Mouse (Mus musculus) testis, adult 2 months (tissue): ENCODE results near the gene Fchsd2. TPM values are rescaled to one million over a fixed set of nuclear protein-coding genes. Genes with fewer than 3 reads are reported as not detected.

Experiments
- H3K27ac ChIP-seq: fragments of 200-500 bp; 2 replicates; pipeline ENCODE4 v1.5.1; 2012; ENCODE audit warnings: low read depth, low read length; ENCODE audit not compliant: control insufficient read depth, insufficient read depth
- H3K27me3 ChIP-seq: fragments of 200-500 bp; 2 replicates; pipeline ENCODE4 v1.6.1; 2012; ENCODE audit warnings: mild to moderate bottlenecking, low read length, moderate library complexity; ENCODE audit not compliant: control insufficient read depth, insufficient read depth
- H3K36me3 ChIP-seq: fragments of 200-500 bp; 2 replicates; pipeline ENCODE4 v1.6.1; 2012; ENCODE audit warnings: mild to moderate bottlenecking, low read length; ENCODE audit not compliant: control insufficient read depth, insufficient read depth
- H3K4me1 ChIP-seq: fragments of 200-500 bp; 2 replicates; pipeline ENCODE4 v1.6.1; 2012; ENCODE audit warnings: low read length; ENCODE audit not compliant: control insufficient read depth, insufficient read depth
- H3K4me3 ChIP-seq: fragments of 200-500 bp; 2 replicates; pipeline ENCODE4 v1.5.1; 2012; ENCODE audit warnings: low read depth, mild to moderate bottlenecking, low read length, moderate library complexity, mixed read lengths; ENCODE audit not compliant: control insufficient read depth
- CTCF ChIP-seq: fragments of 200-500 bp; IDR thresholded peaks from 2 replicates; pipeline ENCODE4 v1.5.1; 2012; ENCODE audit warnings: low read depth, mild to moderate bottlenecking, inconsistent platforms, low read length, moderate library complexity; ENCODE audit not compliant: control insufficient read depth, insufficient read depth, insufficient replicate concordance
- POLR2A ChIP-seq: fragments of 200-500 bp; IDR thresholded peaks from 2 replicates; pipeline ENCODE4 v1.6.1; 2012; ENCODE audit warnings: low read depth, mild to moderate bottlenecking, inconsistent platforms, low read length, moderate library complexity; ENCODE audit not compliant: control insufficient read depth
- polyA plus RNA-seq: library from polyadenylated mRNA; depleted of rRNA; stranded (reverse); fragments of >200 nt; gene quantifications from 2 replicates; pipeline ENCODE4 v1.2.3, GENCODE M21; 2012

The Fchsd2 gene
- polyA plus RNA-seq, 1 experiment: 5.8 TPM

DNA sequence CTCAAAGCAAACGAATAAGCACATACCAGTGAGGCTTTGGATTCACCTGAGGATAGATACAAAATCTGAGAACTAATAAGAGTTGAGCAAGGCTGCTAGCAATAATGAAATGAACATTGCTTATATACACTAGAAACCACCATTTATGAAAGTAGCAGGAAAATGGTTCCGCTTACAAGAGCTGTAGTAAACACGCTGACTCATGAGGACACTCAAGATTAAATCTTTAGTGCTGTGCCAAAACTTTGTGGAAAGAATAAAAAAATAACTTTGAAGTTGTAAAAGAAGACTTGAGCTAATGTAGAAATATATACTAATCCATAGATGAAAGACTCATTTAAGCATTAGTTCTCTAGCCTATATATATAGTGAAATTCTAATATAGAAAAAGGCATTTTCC lies 35.1 kb downstream of the Fchsd2 start:
- Histone ChIP-seq H3K27ac (no peak overlapping the region), H3K4me3 (no peak overlapping the region), H3K4me1 (no peaks in the 10 kb centered on the region), H3K36me3 (no peaks in the 10 kb centered on the region), H3K27me3 (no peaks in the 10 kb centered on the region)
- TF ChIP-seq CTCF: no peak

DNA sequence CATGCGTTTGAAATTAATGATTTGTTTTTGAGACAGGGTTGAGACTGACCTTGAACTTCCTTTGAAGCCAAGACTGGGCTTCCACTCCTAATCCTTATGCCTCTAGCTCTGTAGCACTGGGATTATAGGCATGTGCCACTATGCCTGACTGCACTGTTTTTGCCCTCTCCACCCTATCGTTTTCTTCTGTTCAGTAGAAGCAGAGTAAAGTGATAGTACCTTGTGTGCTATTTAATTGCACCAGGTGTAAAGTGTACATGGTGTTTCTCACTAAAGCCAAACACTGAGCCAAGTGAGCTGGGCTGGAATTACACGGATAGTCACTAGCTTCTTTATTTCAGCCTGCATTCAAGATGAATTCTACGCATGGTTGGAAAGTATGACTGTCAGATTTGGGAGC lies 35.9 kb downstream of the Fchsd2 start:
- Histone ChIP-seq H3K4me1 (no peaks in the 10 kb centered on the region), H3K4me3 (no peak overlapping the region), H3K36me3 (no peaks in the 10 kb centered on the region), H3K27ac (no peak overlapping the region), H3K27me3 (no peaks in the 10 kb centered on the region)
- no peak for TF ChIP-seq CTCF
- TF ChIP-seq POLR2A: no peak

DNA sequence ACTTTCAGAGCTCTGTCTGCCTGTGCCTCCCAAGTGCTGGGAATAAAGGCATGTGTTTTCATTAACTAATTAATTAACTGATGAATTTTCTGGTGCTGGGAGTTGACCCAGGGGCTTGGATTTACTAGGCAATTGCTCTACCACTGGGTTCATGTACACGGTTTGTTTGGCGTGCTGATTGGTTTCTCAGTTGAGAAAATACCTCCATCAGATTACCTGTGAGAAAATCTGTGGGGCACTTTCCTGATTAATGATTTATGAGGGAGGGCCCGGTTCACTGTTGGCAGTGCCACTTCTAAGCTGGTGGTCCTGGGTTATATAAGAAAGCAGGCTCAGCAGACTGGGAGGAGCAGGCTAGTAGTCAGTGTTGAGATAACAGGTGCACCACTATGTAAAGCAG lies 38.0 kb downstream of the Fchsd2 start:
- Histone ChIP-seq H3K27ac (no peak overlapping the region), H3K27me3 (no peaks in the 10 kb centered on the region), H3K4me1 (no peaks in the 10 kb centered on the region), H3K36me3 (no peaks in the 10 kb centered on the region), H3K4me3 (no peak overlapping the region)
- no peak for TF ChIP-seq CTCF
- TF ChIP-seq POLR2A: no peak

DNA sequence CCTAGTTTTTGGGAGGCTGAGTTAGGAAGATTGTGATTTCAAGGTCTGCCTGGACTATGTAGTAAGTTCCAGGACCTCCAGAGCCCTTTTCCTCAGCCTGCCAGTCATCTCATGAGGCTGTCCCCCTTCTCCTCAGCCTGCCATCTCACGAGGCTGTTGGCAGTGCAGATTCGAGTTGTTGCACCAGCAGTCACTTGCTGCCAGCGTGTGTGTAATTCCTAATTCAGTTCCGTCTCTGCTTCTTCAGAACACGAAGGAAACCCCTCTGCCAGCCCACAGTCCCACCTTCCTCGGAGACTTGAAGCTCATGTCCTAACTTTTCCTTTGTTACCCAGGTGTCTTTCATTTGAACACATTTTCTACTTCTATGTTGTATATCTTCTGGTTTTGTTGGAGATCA lies 38.6 kb downstream of the Fchsd2 start:
- H3K27ac ChIP-seq: no peak overlapping the region
- H3K27me3 ChIP-seq: no peaks in the 10 kb centered on the region
- TF ChIP-seq CTCF (no peak), POLR2A (no peak)
- no peak overlapping the region for H3K4me3 ChIP-seq
- H3K36me3 ChIP-seq: no peaks in the 10 kb centered on the region
- no peaks in the 10 kb centered on the region for H3K4me1 ChIP-seq

DNA sequence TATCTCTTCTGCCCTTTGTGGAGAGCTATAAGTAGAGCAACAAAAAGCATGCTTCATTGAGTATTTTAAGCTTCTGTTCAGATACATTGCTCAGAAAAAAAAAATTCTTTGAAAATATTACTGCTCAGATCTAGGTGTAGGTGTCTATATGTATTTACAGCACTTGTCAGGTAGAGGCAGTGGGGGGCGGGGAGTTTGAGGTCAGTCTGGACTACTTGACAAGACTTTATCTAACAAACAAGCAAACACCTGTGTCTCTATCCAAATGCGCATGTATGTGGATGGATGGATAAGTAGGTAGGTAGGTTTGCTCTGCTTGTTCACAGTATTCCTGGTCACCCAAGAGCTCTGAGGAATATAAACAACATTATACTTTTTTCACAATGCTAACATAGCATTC lies 40.9 kb downstream of the Fchsd2 start:
- no peaks in the 10 kb centered on the region for H3K4me1 ChIP-seq
- no peak overlapping the region for H3K27ac ChIP-seq
- no peak overlapping the region for H3K4me3 ChIP-seq
- H3K36me3 ChIP-seq: no peaks in the 10 kb centered on the region
- no peak for TF ChIP-seq CTCF
- no peak for TF ChIP-seq POLR2A
- H3K27me3 ChIP-seq: no peaks in the 10 kb centered on the region

DNA sequence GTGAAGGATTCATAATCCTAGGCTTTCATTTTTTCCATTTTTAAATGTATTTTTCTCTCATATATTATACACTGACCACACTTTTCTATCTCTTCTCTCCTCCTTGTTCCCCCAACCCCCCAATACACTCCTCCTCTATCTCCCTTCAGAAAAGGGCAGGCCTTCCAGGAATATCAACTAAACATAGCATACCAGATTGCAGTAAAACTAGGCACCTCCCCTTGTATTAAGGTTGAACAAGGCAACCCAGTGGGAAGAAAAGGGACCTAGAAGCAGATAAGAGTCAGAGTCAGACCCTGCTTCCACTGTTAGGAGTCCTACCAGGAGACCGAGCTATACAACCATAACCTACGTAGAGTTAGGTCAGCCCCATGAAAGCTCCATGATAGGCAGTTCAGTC lies 41.5 kb downstream of the Fchsd2 start:
- Histone ChIP-seq H3K36me3 (no peaks in the 10 kb centered on the region), H3K4me3 (no peak overlapping the region), H3K27me3 (no peaks in the 10 kb centered on the region), H3K4me1 (no peaks in the 10 kb centered on the region), H3K27ac (no peak overlapping the region)
- TF ChIP-seq CTCF (no peak), POLR2A (no peak)

DNA sequence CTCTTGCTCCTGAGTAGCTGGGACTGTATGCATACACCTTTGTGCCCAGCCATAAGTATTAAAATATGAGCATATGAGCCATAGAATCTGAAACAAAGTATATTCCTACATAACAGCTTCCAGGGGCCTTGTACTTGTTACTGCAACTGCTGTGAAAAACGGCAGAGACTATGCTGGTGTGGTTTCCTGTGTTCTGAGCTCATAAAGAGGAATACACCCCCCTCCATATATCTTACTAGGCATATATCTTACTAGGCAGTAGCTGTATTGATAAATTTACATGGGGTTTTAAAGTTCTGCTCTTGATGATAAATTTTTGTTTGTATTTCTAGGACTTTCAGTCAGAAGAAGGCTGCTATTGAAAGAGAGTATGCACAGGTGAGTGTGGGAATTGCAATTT lies 46.2 kb downstream of the Fchsd2 start:
- Histone ChIP-seq H3K27me3 (no peaks in the 10 kb centered on the region), H3K4me3 (no peak overlapping the region), H3K4me1 (no peaks in the 10 kb centered on the region), H3K36me3 (no peaks in the 10 kb centered on the region), H3K27ac (no peak overlapping the region)
- no peak for TF ChIP-seq POLR2A
- no peak for TF ChIP-seq CTCF

DNA sequence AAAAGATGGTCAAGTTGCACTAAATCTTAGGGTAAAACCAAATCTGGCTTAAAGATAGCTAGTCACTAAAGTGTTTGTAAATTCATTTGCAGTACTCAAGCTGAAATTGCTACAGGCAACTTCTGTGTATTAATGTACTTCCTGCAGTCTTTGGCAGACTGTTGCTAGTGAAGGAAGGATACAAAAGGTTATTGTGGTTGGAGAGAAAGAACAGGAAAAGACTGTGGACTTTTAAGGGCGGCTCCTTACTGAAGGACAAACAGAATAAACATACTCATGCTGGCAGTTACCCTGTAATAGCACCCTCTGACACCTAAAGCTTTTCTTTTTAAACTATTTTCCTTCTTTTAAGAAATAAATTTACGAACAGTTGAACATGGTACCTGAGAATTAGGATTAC lies 50.2 kb downstream of the Fchsd2 start:
- no peak overlapping the region for H3K4me3 ChIP-seq
- H3K27ac ChIP-seq: no peak overlapping the region
- H3K27me3 ChIP-seq: no peaks in the 10 kb centered on the region
- H3K4me1 ChIP-seq: no peaks in the 10 kb centered on the region
- TF ChIP-seq CTCF (no peak), POLR2A (no peak)
- H3K36me3 ChIP-seq: no peaks in the 10 kb centered on the region
